In the genomic region with DNA sequence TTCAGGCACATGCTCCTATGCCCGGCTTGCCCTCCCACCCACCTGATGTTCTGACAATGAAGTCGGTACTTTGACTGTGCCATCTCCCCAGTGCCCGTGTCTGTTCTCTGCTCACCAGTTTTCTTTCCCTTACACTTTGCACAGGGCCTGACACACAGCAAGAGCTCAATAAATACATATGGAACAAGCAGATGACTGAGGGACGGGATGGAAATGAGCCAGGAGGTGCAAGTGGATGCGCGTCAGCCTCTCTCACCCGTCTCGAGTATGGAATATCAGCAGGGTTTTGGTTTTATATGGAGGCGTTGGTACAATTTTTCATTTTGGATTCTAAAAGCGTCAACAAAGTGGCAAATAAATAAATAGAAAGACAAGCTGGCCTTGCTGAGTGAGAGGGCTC, we compare ENCODE assay signal across 26 mouse cellular contexts.
DNase-seq lines count a peak whose midpoint lies in the region; ATAC-seq and TF ChIP-seq lines count a peak whose summit lies in the region.
"Had no signal": no experiment of that assay in that cellular context is flagged by ENCODE, and none has a peak within 500 bp of the region (broad histone marks: within the 10 kb centered on the region; RNA-seq: fewer than 3 reads in every experiment).

No protein-coding gene starts in this region.

- peak; percentile 47 to 64 for DNase-seq in cerebellum, postnatal 25 days
- DNase-seq in left cerebral cortex, postnatal 25 days (ENCODE audit: low spot score in 2 of 2): peak; percentile 12 to 44
- DNase-seq in left cerebral cortex, adult 11 months (ENCODE audit: low spot score): no peak
- DNase-seq in layer of hippocampus, adult 2 months (ENCODE audit: low spot score in 2 of 2): peak; percentile 50 to 67
- peak; percentile 25 to 43 for DNase-seq in layer of hippocampus, postnatal 36 days
- DNase-seq in adrenal gland, postnatal 36 days: no peak
- DNase-seq: adrenal gland, adult 2 months; B cell, adult 2 months; heart, postnatal 10 days; kidney, postnatal 25 days; liver, postnatal 0 days; thymus, adult 2 months; thymus, postnatal 4 days had no signal

- H3K27ac ChIP-seq in layer of hippocampus, adult 2 months: no peak overlapping the region; the same call in 1 of the 2 replicates
- H3K27ac ChIP-seq: embryonic facial prominence, embryonic 12.5 days; heart, embryonic 10.5 days; hindbrain, embryonic 10.5 days; limb, embryonic 12.5 days; macrophage; midbrain, embryonic 15.5 days; neural tube, embryonic 12.5 days; stomach, postnatal 0 days had no signal

- no peak for TF ChIP-seq CTCF in layer of hippocampus, adult 2 months (conservative IDR thresholded peaks at IDR 0.05)

- intact Hi-C loops in left cerebral cortex, postnatal 25 days (cut with DNase I): no loop called here

- no peak for ATAC-seq in cerebellum, adult (ENCODE audit: insufficient number of reproducible peaks, low FRiP score, low TSS enrichment)
- ATAC-seq: hindbrain, embryonic 16.5 days; intestine, embryonic 16.5 days; liver, postnatal 0 days; lung, postnatal 0 days; midbrain, embryonic 15.5 days; Patski had no signal

- no peak overlapping the region for H3K4me3 ChIP-seq in layer of hippocampus, adult 2 months
- H3K4me3 ChIP-seq: embryonic facial prominence, embryonic 12.5 days; heart, embryonic 10.5 days; hindbrain, embryonic 10.5 days; limb, embryonic 12.5 days; midbrain, embryonic 15.5 days; neural tube, embryonic 12.5 days had no signal

Comparison
In these comparisons a context has a peak if more than half of its experiments do, and no peak if none do; other contexts are left out.
1. DNase-seq: peak in cerebellum, postnatal 25 days (2 of 2), left cerebral cortex, postnatal 25 days (2 of 2), layer of hippocampus, adult 2 months (2 of 2) and layer of hippocampus, postnatal 36 days (2 of 2); none in left cerebral cortex, adult 11 months (single experiment) and adrenal gland, postnatal 36 days (0 of 2).